Mouse (Mus musculus) right cerebral cortex, postnatal 4 days (tissue): ENCODE measurements around the gene Agpat3.
A peak's percentile ranks its signal among the peaks of the same experiment; 100 is the strongest.

Experiments
- DNase-seq: peaks from one replicate; pipeline ENCODE4 v3.0.0-alpha.2; 2022

The Agpat3 gene

DNA sequence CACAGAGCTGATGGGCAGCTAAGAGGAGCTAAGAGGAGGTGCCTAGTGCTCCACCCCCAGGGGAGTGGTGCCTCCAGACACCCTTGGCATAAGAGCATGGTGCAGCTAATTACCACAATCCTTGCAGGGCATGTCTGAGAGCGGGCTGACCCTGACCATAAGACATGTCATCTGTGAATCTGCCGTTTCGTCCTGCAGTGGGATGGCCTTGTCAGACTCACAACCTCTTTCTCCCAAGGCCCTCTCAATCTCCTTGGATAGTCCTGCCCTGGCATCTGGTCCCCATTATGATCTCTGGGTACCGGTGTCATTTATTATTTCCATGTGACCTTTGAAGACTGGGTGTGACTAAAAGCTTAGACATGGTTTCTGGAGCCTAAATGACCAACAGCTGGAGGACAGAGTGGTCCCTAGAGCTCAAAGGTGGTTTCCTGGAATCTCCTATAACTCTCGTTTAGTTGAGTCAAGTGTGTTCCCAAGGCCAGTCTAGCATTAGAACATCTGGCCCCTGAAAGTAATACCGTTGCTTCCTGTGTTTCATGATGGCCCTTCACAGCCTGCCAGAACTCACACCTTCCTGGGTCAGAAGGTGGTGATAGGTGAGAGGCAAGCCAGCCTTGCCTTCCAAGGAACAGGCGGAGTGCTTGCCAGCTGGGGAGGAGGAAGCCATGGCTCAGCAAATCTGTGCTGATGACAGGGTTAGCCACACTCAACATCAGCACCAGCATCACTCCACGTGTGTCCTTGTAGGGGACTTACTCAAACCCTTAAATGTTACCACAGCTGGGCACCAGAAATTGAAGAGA is 61.4 kb downstream of the Agpat3 start:
- no peak for DNase-seq

GRCm38 (mm10) chr10:78288896-78289295 is 63.4 kb downstream of the Agpat3 start:
- no peak for DNase-seq

DNA sequence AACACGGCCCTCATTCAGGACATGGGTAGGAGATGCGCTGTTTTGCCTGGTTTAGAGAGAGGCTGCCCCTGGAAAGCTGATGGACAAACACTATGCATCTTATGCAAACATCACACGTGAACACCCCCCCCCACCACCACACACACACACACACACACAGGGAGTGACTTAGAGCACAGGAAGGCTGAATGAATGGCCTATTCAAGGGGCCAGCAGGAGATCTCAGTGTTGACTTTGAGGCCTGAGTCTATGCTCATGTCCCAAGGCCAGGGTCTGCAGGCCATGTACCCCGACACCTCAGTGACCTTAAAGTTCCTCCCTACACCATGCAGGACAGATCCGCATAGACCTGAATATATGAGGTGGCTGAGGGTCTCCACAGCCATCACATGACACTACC is 64.2 kb downstream of the Agpat3 start:
- DNase-seq = no peak

DNA sequence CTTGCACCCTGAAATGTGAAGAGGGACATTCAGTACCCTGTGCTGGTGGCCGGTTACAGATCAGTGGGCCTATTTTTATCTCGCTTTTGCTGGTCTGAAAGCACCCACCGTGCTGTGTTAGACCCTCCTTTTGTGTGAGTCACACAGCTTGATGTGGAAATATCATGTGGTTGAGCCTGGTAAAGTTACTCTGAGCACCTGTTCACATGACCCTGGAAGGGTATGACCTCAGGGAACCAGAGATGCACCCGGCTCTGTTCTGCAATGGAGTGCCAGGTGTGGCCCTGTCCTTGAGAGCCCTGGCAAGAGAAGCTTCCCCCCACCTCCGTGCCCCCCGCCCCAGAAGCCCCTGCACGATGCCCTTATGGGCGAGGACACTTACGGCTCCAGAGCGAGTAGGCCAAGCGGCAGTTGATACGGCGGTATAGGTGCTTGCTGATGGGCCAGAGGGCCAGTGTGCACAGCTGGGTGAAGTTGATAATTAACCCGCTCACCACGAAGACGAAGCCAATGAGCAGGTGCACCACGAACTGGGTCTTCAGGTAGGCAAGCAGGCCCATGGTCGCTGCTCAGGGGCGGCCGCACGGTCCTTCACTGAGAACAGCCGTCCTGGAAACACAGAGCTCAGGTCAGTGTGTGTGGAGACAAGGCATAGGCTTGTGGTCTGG is 64.7 kb downstream of the Agpat3 start:
- no peak for DNase-seq

DNA sequence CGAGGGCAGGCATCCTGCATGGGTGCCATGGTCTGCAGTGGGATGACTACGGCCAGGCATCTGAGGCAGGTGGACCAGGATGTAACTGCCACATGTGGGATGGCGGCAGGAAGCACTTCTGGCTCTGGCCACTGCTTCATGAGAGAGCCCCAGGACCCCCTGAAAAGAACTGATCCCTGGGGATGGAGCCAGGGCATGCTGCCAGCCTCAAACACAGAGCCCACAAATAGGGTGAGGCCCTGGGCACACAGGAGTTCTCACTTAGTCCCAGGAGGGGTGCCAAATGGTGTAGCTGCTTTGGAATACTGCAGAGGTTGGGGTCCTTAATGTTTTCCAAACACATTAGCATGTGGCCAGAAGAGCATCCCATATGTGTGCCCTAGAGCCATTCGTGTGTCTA is 66.3 kb downstream of the Agpat3 start:
- DNase-seq = peak; percentile 51

DNA sequence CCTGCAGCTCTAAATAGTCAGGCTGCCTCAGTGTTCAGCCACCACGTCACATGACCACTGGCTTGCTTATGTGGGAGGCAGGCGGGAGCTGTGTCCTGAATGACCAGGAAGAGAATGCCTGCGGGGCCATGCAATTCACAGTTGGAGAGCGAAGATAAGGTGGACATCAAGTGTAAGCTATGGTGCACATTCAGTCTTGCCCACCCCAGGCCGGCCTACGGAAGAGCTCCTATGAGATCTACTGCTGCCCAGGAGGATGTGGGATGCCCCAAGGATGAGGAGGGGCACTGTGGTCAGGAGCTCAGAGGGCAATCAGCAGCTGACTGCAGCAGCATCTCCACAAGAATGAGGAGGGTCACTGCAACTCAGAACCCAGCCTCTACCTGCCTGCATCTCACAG is 66.9 kb downstream of the Agpat3 start:
- no peak for DNase-seq

DNA sequence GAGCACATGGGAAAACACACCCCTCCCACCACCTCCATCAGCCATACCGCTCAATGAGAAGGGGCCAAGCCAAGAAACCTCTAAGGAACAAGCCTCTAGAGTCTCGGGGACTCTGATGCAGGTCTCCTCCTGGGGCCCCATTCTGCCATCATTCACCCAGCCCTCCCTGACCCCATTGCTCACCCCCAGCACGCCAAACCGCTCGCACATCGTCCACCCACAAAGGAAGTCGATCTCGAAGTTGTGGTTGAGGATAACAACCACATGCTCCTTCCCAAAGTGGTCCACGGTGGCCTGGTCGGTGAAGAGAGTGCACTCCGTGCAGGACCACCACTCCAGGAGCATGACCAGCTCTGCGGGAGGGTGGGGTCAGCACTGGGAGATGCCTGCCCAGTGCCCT is 67.5 kb downstream of the Agpat3 start:
- DNase-seq = no peak

GRCm38 (mm10) chr10:78282411-78282810 is 69.9 kb downstream of the Agpat3 start:
- no peak for DNase-seq

- no peak for DNase-seq
These were observed 71.8 kb downstream of the Agpat3 start for GRCm38 (mm10) chr10:78280486-78280885.

DNA sequence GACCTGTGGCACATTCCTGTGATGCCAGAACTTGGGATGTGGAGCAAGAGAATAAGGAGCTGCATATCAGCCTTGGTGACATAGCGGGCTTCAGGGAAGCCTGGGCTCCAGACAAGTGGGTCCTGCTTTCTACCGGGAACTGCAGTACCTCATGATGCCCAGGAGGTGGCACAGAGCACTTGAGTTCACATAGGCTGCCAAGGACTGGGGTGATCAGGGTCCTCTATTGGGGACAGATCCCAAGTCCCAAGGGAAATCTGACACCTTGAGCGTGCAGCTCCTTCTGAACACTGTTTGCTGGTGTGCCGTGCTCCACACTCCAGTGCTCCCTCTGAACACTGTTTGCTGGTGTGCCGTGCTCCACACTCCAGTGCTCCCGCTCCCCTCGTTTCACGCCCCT is 73.1 kb downstream of the Agpat3 start:
- peak; percentile 40 for DNase-seq

DNA sequence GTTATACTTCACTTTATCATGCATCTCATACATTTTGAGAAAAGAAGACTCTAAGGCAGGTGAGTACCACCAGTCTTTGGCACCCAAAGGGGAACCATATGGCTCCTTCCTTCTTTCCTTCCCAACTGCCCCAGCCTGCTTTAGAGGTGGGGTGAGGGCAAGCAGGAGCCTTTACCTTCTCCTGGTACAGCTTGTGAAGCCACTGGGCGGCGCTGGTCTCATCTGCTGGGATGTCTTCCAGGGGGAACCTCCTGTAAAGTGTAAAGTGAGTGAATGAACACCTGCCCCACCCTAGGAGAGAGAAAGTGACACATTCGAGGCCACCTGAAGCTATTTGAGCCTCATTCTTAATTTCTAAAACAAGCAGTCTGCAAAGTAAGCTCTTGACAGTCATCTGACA is 74.5 kb downstream of the Agpat3 start:
- no peak for DNase-seq

DNA sequence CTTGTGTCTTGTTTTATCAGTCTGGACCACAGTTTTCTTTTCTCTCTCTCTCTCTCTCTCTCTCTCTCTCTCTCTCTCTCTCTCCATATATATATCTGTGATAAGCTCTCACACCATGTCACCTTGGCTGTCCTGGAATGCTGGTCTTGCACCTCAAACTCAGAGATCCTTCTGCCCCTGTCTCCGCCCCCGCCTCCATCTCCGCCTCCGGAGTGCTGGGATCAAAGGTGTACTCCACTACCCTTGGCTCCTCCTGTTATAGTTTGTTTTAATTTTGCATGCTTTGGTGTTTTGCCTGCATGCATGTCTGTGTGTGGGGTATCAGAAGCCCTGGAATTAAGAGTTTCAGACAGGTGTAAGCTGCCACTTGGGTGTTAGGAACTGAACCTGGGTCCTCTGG is 76.0 kb downstream of the Agpat3 start:
- DNase-seq = no peak

DNA sequence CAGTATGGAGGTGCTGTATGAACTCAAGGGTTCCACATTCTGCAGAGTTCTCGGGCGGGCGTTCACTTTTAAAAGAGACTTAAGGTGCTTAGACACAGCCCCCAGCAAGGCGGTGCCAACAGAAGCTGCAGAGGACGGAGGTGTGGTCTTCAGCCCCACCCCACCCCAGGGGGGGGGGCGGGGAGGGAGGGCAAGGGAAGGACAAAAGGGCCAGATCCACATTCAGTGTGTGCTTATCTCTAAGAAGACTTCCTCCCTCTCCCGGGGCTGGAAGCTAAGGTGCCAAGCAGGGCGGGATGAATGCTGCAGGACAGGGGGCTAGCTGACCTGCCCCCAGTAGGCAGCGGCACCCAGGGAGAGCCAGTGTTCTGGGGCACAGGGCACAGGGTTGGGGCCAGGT is 79.4 kb downstream of the Agpat3 start:
- DNase-seq = no peak

DNA sequence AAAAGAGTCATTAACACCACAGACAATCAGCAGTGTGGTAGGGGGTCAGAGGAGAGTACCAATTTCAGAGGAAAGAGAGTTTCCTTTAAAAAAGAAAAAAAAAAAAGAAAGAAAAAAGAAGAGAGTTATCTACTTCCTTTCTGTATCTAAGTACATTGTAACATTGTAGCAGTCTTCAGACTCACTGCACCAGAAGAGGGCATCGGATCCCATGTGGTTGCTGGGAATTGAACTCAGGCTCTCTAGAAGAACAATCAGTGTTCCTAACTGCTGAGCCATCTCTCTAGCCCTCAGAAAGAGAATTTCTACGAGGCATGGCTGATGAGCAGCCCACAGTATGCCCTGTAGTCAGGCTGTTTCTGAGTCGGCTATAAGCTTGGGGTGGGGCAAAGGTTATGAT is 86.4 kb downstream of the Agpat3 start:
- DNase-seq = no peak

DNA sequence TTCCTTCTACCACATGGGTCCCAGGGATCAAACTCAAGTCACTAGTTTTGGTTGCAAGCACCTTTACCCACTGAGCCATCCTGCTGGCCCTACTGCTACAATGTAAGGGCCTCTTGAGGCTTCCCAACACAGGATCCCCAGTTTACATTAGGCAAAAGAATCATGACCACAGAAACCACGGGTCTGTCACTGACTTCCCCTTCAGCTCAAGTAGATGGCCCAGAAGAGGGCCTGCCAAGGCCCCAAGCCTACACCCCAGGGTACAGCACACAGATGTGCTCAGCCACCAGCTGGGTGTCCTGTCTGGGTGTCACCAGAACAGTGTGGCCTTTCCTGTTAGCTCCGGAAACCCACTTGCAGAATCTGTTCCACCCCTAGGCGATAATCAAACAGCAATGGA is 87.6 kb downstream of the Agpat3 start:
- no peak for DNase-seq

GRCm38 (mm10) chr10:78260916-78261650 is 91.2 kb downstream of the Agpat3 start:
- no peak for DNase-seq

- DNase-seq = no peak
These were observed 92.0 kb downstream of the Agpat3 start for GRCm38 (mm10) chr10:78260322-78260721.

- no peak for DNase-seq
These were observed 92.6 kb downstream of the Agpat3 start for GRCm38 (mm10) chr10:78259702-78260101.

DNA sequence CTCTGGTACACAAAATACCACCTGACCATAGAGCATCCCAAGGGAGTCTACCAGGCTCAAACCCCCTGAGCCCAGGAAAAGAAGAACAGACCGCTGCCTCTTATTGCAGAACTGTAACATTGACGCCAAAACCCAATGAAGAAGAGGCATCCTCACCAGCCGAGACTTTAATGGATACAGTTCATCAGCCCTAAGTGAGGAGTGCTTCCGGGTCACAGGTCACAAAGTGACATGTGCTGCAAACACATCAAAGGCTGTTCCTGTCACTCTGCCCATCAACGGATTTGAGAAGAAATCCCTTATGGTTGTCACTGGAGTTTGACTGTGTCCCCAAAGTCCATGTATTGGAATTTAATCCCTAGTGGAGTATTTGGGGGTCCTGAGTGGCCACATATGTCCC is 93.1 kb downstream of the Agpat3 start:
- DNase-seq = no peak

GRCm38 (mm10) chr10:78258142-78258675 is 94.1 kb downstream of the Agpat3 start:
- no peak for DNase-seq

- no peak for DNase-seq
These were observed 96.6 kb downstream of the Agpat3 start for GRCm38 (mm10) chr10:78255646-78256059.

GRCm38 (mm10) chr10:78247206-78247605 is 105.1 kb downstream of the Agpat3 start:
- no peak for DNase-seq

DNA sequence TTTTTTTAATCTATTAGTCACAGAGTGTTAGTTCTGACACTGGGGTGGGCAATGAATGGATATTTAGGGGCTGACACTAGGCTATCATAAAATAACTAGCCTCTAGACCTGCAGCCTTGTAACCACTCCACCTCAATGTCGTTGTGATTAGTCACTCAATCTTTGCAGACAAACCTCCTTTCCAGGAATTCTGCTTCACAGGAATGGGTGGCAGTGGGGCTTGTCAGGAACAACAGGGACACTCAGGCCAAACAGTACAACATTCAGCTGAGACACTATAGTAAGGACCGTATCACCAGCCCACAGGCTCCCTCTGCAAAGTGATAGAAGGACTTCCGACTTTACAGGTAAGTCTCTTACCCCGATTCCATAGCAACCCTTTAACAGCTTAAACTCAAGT is 105.6 kb downstream of the Agpat3 start:
- no peak for DNase-seq

DNA sequence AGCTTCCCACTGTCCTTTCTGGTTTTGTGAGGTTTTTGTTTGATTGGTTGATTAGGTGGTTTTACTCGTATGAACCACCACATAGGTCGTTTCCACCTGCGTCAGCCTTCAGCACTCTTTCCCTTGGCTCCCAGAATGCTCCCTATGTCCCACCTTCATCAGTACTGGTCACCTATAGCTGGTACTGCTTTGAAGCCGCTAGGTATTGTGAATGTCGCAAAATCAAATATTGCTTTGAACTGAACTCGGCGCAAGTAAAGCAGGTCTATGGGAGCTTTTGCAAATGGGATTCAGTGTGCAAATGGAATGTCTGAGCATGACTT is 107.1 kb downstream of the Agpat3 start:
- no peak for DNase-seq
